Mouse (Mus musculus): ENCODE data around the gene Ncor1. TPM values are rescaled to one million over a fixed set of nuclear protein-coding genes. Genes with fewer than 3 reads are reported as not detected.

Gene Ncor1
- polyA plus RNA-seq (2015; fragmentation: Nextera tagmentation; extraction: Ambion mirVana) = 55.8 and 65.8 TPM in 2 replicates

DNA sequence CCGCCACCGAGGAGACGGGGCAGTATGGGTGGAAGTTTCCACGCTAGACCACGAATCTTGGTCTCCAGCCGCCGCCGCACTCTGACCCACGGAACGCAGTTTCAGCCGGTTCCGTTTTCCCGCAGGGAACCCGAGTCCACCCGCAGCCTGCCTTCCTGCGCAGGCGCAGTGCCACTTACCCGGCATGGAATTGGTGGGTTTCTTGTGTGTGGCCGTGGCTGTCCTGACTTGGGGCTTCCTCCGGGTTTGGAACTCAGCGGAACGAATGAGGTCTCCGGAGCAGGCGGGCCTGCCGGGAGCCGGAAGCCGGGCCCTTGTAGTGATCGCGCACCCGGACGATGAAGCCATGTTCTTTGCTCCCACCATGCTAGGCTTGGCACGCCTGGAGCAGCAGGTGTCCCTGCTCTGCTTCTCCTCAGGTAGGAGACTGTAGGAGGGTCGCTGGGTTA, at the start of gene Ncor1, which contains the start of gene Pigl:
Gene Ncor1 (minus strand): TSS at position 266 of the 449 bp plus-strand sequence.
Gene Pigl (plus strand): TSS at position 185 of the 449 bp plus-strand sequence.
- Histone ChIP-seq H3K9ac (ENCODE audit: low read length) (peak within 1 kb of the TSS; percentile 94), H3K4me1 (replicated peaks; ENCODE audit: control insufficient read depth, insufficient read depth, low read length) (peaks cover 14% of the 10 kb centered on the region), H3K27me3 (ENCODE audit: control insufficient read depth, insufficient read depth, low read depth, low read length) (no peaks in the 10 kb centered on the region), H3K27ac (ENCODE audit: low read length) (peak within 1 kb of the TSS; percentile 99), H3K4me2 (ENCODE audit: low read depth, low read length) (peak within 1 kb of the TSS; percentile 86), H3K36me3 (ENCODE audit: control insufficient read depth, insufficient read depth, low read length) (no peaks in the 10 kb centered on the region), H3K4me3 (ENCODE audit: low read length) (peak within 1 kb of the TSS; percentile 55), H3K9me3 (ENCODE audit: control insufficient read depth, low read length) (no peaks in the 10 kb centered on the region)
- peak; percentile 61 for ATAC-seq (ENCODE audit: low read depth)
- whole genome bisulfite sequencing = under 1% methylated on average over 33 of the region's 33 CpGs

GRCm38 (mm10) chr11:62507683-62508082, 49.3 kb upstream of the Ncor1 start:
- H3K4me3 ChIP-seq (ENCODE audit: low read length) = no peak overlapping the region
- WGBS = 80% methylated on average over 4 of the region's 4 CpGs
- no peak for ATAC-seq (ENCODE audit: low read depth)
- H3K36me3 ChIP-seq (ENCODE audit: control insufficient read depth, insufficient read depth, low read length) = no peaks in the 10 kb centered on the region
- no peak overlapping the region for H3K9ac ChIP-seq (ENCODE audit: low read length)
- no peaks in the 10 kb centered on the region for H3K4me1 ChIP-seq (replicated peaks; ENCODE audit: control insufficient read depth, insufficient read depth, low read length)
- no peak overlapping the region for H3K27ac ChIP-seq (ENCODE audit: low read length)
- H3K27me3 ChIP-seq (ENCODE audit: control insufficient read depth, insufficient read depth, low read depth, low read length) = no peaks in the 10 kb centered on the region
- no peak overlapping the region for H3K4me2 ChIP-seq (ENCODE audit: low read depth, low read length)
- H3K9me3 ChIP-seq (ENCODE audit: control insufficient read depth, low read length) = no peaks in the 10 kb centered on the region

- no peak overlapping the region for H3K9ac ChIP-seq (ENCODE audit: low read length)
- H3K27ac ChIP-seq (ENCODE audit: low read length) = no peak overlapping the region
- peaks cover 6% of the 10 kb centered on the region for H3K4me1 ChIP-seq (replicated peaks; ENCODE audit: control insufficient read depth, insufficient read depth, low read length)
- WGBS = 73% methylated on average over 2 of the region's 2 CpGs
- no peaks in the 10 kb centered on the region for H3K36me3 ChIP-seq (ENCODE audit: control insufficient read depth, insufficient read depth, low read length)
- H3K4me3 ChIP-seq (ENCODE audit: low read length) = no peak overlapping the region
- ATAC-seq (ENCODE audit: low read depth) = no peak
- no peaks in the 10 kb centered on the region for H3K27me3 ChIP-seq (ENCODE audit: control insufficient read depth, insufficient read depth, low read depth, low read length)
- no peaks in the 10 kb centered on the region for H3K9me3 ChIP-seq (ENCODE audit: control insufficient read depth, low read length)
- H3K4me2 ChIP-seq (ENCODE audit: low read depth, low read length) = no peak overlapping the region
Observed at GRCm38 (mm10) chr11:62500529-62500928, 42.2 kb upstream of the Ncor1 start.

DNA sequence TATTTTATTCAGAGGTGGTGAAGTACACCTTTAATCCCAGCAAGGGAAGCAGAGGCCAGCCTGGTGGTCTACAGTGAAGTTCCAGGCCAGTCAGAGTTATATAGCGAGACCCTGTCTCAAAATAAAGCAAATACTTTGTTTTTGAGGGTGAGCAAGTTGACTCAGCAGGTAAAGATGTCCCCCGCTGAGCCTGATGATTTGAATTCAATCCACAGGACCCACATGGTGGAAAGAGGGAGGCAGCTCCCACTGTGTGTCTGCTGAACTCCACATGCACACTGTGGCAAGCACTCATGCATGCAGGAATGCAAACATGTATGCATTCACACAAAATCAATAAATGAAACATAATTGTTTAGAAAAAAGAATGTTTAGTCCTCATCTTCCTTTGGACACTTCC, 40.5 kb upstream of the Ncor1 start:
- 86% methylated on average over 2 of the region's 2 CpGs for WGBS
- Histone ChIP-seq H3K4me2 (ENCODE audit: low read depth, low read length) (no peak overlapping the region), H3K4me3 (ENCODE audit: low read length) (no peak overlapping the region), H3K9me3 (ENCODE audit: control insufficient read depth, low read length) (no peaks in the 10 kb centered on the region), H3K36me3 (ENCODE audit: control insufficient read depth, insufficient read depth, low read length) (no peaks in the 10 kb centered on the region), H3K27ac (ENCODE audit: low read length) (no peak overlapping the region), H3K27me3 (ENCODE audit: control insufficient read depth, insufficient read depth, low read depth, low read length) (no peaks in the 10 kb centered on the region), H3K4me1 (replicated peaks; ENCODE audit: control insufficient read depth, insufficient read depth, low read length) (peaks cover 19% of the 10 kb centered on the region), H3K9ac (ENCODE audit: low read length) (no peak overlapping the region)
- ATAC-seq (ENCODE audit: low read depth) = no peak

DNA sequence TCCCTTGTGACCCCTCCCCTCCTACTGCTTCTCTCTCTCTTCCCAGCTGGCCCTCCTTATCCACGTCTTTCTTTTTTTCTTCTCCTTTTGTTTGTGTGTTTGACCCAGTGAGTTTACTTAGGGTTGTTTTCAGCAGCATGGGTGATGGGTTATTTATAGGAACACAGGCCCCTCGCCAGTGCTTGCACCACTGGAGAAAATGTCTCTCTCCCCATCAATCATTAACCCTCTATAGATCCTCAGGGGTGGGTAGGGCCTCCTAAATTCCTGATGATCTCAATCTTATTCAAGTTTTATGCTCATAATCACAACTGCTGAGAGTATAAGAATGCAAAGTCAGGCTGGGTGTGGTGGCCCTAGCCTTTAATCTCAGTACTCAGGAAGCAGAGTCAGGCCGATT, 38.8 kb upstream of the Ncor1 start:
- ATAC-seq (ENCODE audit: low read depth) = peak; percentile 40
- no peaks in the 10 kb centered on the region for H3K36me3 ChIP-seq (ENCODE audit: control insufficient read depth, insufficient read depth, low read length)
- WGBS = 48% methylated on average over 3 of the region's 3 CpGs
- peaks cover 19% of the 10 kb centered on the region for H3K4me1 ChIP-seq (replicated peaks; ENCODE audit: control insufficient read depth, insufficient read depth, low read length)
- H3K4me3 ChIP-seq (ENCODE audit: low read length) = no peak overlapping the region
- no peaks in the 10 kb centered on the region for H3K9me3 ChIP-seq (ENCODE audit: control insufficient read depth, low read length)
- no peak overlapping the region for H3K4me2 ChIP-seq (ENCODE audit: low read depth, low read length)
- H3K9ac ChIP-seq (ENCODE audit: low read length) = no peak overlapping the region
- no peaks in the 10 kb centered on the region for H3K27me3 ChIP-seq (ENCODE audit: control insufficient read depth, insufficient read depth, low read depth, low read length)
- no peak overlapping the region for H3K27ac ChIP-seq (ENCODE audit: low read length)

GRCm38 (mm10) chr11:62496151-62496715, 37.9 kb upstream of the Ncor1 start:
- H3K4me1 ChIP-seq (replicated peaks; ENCODE audit: control insufficient read depth, insufficient read depth, low read length) = peaks cover 19% of the 10 kb centered on the region
- no peak overlapping the region for H3K4me2 ChIP-seq (ENCODE audit: low read depth, low read length)
- no peaks in the 10 kb centered on the region for H3K9me3 ChIP-seq (ENCODE audit: control insufficient read depth, low read length)
- no peaks in the 10 kb centered on the region for H3K27me3 ChIP-seq (ENCODE audit: control insufficient read depth, insufficient read depth, low read depth, low read length)
- no peak overlapping the region for H3K27ac ChIP-seq (ENCODE audit: low read length)
- 63% methylated on average over 5 of the region's 5 CpGs for WGBS
- H3K4me3 ChIP-seq (ENCODE audit: low read length) = no peak overlapping the region
- no peaks in the 10 kb centered on the region for H3K36me3 ChIP-seq (ENCODE audit: control insufficient read depth, insufficient read depth, low read length)
- no peak overlapping the region for H3K9ac ChIP-seq (ENCODE audit: low read length)
- ATAC-seq (ENCODE audit: low read depth) = no peak

DNA sequence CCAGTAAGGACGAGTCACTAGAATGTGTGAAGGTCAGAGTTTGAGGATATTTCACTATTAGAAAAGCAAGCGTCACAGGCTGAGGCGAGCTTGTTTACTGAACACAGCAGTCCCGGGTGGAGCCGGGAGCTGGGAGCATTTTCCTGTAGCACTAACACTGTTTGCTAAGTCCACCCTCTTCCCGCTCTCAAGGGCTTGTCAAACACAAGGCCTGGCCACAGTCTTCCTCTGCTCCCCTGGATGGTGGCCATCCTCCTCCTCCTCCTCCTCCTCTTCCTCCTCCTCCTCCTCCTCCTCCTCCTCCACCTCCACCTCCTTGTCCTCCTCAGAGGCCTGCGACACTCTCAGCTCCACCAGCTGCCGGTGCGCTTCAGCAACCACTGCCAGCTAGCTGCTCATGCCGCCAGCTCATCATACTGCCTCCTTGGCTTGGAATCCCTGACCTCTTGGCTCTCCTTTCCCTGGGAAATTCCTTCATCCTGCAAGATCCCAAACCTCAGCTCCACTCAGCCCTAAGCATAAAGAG, 37.0 kb upstream of the Ncor1 start:
- peak overlapping the region; percentile 35 for H3K9ac ChIP-seq (ENCODE audit: low read length)
- peak; percentile 72 for ATAC-seq (ENCODE audit: low read depth)
- WGBS = 16% methylated on average over 10 of the region's 10 CpGs
- peak overlapping the region; percentile 30; the same call in 1 of the 2 replicates for H3K4me2 ChIP-seq (ENCODE audit: low read depth, low read length)
- H3K27ac ChIP-seq (ENCODE audit: low read length) = peak overlapping the region; percentile 96
- H3K27me3 ChIP-seq (ENCODE audit: control insufficient read depth, insufficient read depth, low read depth, low read length) = no peaks in the 10 kb centered on the region
- no peak overlapping the region for H3K4me3 ChIP-seq (ENCODE audit: low read length)
- H3K36me3 ChIP-seq (ENCODE audit: control insufficient read depth, insufficient read depth, low read length) = no peaks in the 10 kb centered on the region
- H3K4me1 ChIP-seq (replicated peaks; ENCODE audit: control insufficient read depth, insufficient read depth, low read length) = peaks cover 19% of the 10 kb centered on the region
- no peaks in the 10 kb centered on the region for H3K9me3 ChIP-seq (ENCODE audit: control insufficient read depth, low read length)

DNA sequence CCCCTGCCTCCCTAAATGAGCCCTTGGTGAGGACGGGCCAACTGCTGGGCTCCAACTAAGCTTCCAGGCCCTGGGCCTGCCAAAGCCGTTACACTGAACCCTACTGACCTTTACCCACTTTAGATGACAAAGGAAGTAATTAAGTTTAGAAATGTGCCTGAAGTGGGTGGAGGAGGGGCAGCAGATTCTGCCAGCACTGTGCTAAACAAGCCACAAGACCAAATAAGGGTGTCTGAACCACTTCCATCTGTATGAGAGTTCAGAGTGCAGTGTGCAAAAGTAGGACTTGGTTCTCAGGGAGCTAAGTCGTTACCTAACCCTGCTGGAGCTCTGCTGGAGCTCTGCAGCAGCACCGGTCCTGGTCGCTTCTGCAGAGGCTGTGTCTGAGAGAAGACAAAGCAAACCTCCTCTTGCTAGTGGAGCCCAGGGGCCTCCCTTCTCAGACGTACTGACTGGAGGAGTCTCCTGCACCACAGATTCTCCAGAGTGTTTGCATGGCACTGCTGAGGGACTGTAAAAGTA, 36.5 kb upstream of the Ncor1 start:
- Histone ChIP-seq H3K4me3 (ENCODE audit: low read length) (no peak overlapping the region), H3K9ac (ENCODE audit: low read length) (peak overlapping the region; percentile 35), H3K4me2 (ENCODE audit: low read depth, low read length) (peak overlapping the region; percentile 30; the same call in 1 of the 2 replicates), H3K4me1 (replicated peaks; ENCODE audit: control insufficient read depth, insufficient read depth, low read length) (peaks cover 19% of the 10 kb centered on the region), H3K36me3 (ENCODE audit: control insufficient read depth, insufficient read depth, low read length) (no peaks in the 10 kb centered on the region), H3K27ac (ENCODE audit: low read length) (peak overlapping the region; percentile 96), H3K9me3 (ENCODE audit: control insufficient read depth, low read length) (no peaks in the 10 kb centered on the region), H3K27me3 (ENCODE audit: control insufficient read depth, insufficient read depth, low read depth, low read length) (no peaks in the 10 kb centered on the region)
- ATAC-seq (ENCODE audit: low read depth) = peak; percentile 89
- WGBS = 2% methylated on average over 6 of the region's 6 CpGs

DNA sequence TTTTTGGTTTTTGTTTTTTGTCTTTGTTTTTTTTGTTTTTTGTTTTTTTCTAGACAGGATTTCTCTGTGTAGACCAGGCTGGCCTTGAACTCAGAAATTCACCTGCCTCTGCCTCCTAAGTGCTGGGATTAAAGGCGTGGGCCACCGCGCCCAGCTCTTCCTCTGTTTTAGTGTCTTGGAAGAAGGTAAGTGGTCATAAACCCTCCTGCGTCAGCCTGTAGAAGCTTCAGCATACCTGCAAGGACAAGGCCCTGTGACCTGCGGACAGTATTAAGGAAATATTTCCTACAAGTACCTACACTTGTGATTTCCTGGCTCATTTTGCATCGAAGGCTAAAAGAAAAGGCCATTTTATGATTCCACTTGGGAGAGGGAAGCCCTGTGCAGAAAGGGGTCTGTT, 35.4 kb upstream of the Ncor1 start:
- Histone ChIP-seq H3K36me3 (ENCODE audit: control insufficient read depth, insufficient read depth, low read length) (no peaks in the 10 kb centered on the region), H3K27me3 (ENCODE audit: control insufficient read depth, insufficient read depth, low read depth, low read length) (no peaks in the 10 kb centered on the region), H3K4me1 (replicated peaks; ENCODE audit: control insufficient read depth, insufficient read depth, low read length) (peaks cover 19% of the 10 kb centered on the region), H3K4me3 (ENCODE audit: low read length) (no peak overlapping the region), H3K27ac (ENCODE audit: low read length) (no peak overlapping the region), H3K9ac (ENCODE audit: low read length) (no peak overlapping the region), H3K9me3 (ENCODE audit: control insufficient read depth, low read length) (no peaks in the 10 kb centered on the region), H3K4me2 (ENCODE audit: low read depth, low read length) (no peak overlapping the region)
- 90% methylated on average over 6 of the region's 6 CpGs for WGBS
- no peak for ATAC-seq (ENCODE audit: low read depth)

Measured in lung, embryonic 16.5 days (tissue).